Mouse (Mus musculus) gastrocnemius, adult 18-20 months (tissue): Measurements from ENCODE around the gene Arhgef26. TPM values are rescaled to one million over a fixed set of nuclear protein-coding genes. Genes with fewer than 3 reads are reported as not detected.

Experiments
- DNase-seq: peaks from one replicate; pipeline ENCODE4 v3.0.0; 2021; ENCODE audit warnings: low spot score
- long read RNA-seq, 2 experiments: library from polyadenylated mRNA; stranded (forward); transcript quantifications; one replicate each; pipeline ENCODE4 v2.0.0; 2021
- total RNA-seq, 2 experiments: library from RNA; stranded (reverse); gene quantifications; 2 replicates each; pipeline ENCODE4 v1.2.3; 2021

The Arhgef26 gene
- total RNA-seq: under 1 TPM; 0.53 to 0.62 TPM
- long read RNA-seq, experiment 1, full-length matches to known transcripts: 1 of 1 reads
- long read RNA-seq, experiment 1, partial matches to known transcripts: 0 of 1 reads
- long read RNA-seq, experiment 1, other reads (novel, unspliced or antisense): 0 of 1 reads
- long read RNA-seq, experiment 2, full-length matches to known transcripts: 1 of 1 reads
- long read RNA-seq, experiment 2, partial matches to known transcripts: 0 of 1 reads
- long read RNA-seq, experiment 2, other reads (novel, unspliced or antisense): 0 of 1 reads

DNA sequence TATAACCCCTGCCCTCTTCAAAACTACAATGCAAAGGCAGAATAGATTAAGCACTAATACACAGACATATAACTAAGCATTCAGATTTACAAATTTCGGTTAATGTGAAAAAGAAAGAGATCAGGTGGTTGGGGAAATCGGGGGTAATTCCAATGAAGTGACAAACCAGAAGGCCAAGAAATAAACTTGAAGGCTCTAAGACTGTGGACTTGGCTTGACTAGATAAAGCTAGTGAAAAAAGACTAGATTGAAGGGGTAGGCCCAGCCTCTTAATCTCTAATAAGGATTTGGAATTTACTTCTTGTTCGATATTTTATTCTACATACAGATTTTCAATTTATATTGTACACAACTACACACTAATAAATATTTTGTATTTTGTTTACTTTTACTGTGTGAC is at the start of gene Arhgef26:
Gene Arhgef26 (plus strand): TSS at position 301 of the 400 bp plus-strand sequence.
- DNase-seq: no peak

DNA sequence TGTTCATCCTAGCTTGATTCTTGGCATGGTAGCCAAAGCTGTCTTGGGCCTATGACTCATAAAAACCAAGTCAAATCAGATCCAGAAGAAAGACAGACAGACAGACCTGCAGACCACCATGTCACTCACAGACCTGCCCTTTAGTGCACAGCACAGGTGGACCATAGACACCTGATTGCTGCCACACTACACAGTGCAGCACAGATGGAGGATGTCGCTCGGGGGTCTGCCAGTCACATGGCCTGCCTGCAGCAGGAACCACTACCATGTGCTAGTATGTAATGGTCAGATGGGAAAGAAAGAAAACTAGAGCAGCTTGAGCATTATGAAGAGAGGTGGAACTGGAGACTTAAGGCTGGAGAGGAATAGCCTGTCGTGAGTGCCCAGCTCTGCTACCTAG is 27.7 kb upstream of the Arhgef26 start:
- DNase-seq: no peak

GRCm38 (mm10) chr3:62311224-62311623 is 26.9 kb upstream of the Arhgef26 start:
- no peak for DNase-seq

GRCm38 (mm10) chr3:62324708-62325107 is 13.4 kb upstream of the Arhgef26 start:
- DNase-seq: no peak

GRCm38 (mm10) chr3:62327903-62328302 is 10.2 kb upstream of the Arhgef26 start:
- no peak for DNase-seq

- no peak for DNase-seq
Observed at GRCm38 (mm10) chr3:62338461-62338853, 313 bp downstream of the Arhgef26 start.

DNA sequence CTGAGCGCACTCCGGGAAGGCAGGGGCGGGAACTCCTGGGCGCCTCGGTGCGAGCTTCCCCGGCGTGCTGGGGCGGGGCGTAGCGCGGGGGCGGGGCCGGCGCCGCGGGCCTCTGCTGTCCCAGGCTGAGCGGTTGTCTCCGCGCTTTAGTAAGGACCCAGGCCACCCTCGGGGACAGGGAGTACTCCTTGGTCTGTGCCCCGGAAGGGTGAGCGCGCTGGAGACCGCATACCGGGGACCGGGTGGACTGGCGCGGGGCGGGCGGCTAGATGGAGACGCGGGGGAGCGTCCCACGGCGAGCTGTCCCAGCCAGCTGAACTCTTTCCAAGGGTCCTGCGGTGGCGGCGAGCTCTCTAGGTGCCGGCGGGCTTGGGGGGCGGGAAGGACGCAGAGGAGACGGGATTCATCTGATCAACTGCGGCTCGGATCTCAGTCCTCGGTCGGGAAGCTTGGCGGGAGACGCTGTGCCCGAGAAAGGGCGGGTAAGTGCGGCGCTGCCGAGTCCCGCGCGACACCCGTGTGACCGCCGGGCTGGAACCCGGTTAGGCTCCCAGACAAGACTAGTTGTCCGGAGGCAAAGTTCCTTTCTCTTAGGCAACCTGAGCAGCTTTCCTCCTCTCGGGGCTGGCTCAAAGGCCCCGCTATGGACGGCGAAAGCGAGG is 841 bp downstream of the Arhgef26 start:
- peak; percentile 19 for DNase-seq

- DNase-seq: peak; percentile 2
Observed at GRCm38 (mm10) chr3:62339516-62340051, 1.4 kb downstream of the Arhgef26 start.

GRCm38 (mm10) chr3:62340154-62340760 is 2.1 kb downstream of the Arhgef26 start:
- DNase-seq: no peak

- no peak for DNase-seq
Observed at GRCm38 (mm10) chr3:62340861-62341260, 2.7 kb downstream of the Arhgef26 start.

DNA sequence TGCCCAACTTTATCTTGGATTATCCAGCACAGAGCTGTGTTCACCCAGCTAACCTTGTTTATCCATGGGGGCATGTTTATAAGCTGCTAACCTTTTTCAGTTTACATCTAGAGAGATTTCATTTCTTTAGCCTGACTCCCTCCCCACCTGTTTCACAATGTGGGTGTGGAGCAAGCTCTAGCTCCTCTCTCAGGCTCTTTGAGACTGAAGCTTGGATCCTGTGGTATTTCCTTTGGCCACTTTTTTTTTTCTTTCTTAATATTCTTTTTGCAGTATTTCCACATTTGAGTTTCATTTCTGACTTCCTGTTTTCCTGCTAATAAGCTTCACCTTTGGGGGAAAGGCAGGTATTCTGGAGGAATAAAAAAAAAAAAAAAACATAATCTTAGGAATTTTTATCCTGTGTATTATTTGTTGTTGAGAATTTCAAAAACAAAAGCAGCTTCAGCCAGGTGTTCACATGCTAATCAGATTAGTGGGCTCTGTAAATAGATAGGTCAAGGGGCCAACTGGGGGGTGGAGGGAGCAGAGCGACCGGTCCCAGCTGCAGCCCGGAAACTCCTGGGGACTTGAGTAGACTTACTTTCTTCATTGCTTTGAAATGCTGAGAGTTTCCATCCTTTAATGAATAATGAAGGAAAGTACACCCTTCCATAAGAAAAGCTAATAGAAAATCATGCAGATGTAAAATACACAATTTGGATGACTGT is 3.5 kb downstream of the Arhgef26 start:
- no peak for DNase-seq

- DNase-seq: no peak
Observed at GRCm38 (mm10) chr3:62348514-62349217, 10.5 kb downstream of the Arhgef26 start.

- no peak for DNase-seq
Observed at GRCm38 (mm10) chr3:62349218-62349897, 11.2 kb downstream of the Arhgef26 start.

GRCm38 (mm10) chr3:62352071-62352470 is 13.9 kb downstream of the Arhgef26 start:
- DNase-seq: no peak

DNA sequence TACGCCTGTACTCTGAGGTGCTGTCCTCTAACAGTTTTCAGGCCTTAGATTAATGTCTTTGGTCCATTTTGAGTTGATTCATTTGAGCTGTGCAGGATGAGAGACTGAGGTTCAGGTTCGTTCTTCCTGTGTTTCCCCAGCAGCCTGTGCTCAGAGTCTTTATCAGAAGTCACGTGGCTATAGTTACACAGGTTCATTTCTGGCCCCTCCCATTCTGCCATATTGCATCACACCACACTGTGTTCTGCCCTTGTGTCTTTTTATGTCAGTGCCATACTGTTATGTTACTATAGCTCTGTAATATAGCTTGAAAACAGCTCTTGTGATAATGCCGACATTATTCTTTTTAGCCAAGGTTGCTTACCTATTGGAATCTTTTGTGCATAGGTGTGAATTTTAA is 14.7 kb downstream of the Arhgef26 start:
- no peak for DNase-seq

GRCm38 (mm10) chr3:62367882-62368281 is 29.7 kb downstream of the Arhgef26 start:
- DNase-seq: no peak

DNA sequence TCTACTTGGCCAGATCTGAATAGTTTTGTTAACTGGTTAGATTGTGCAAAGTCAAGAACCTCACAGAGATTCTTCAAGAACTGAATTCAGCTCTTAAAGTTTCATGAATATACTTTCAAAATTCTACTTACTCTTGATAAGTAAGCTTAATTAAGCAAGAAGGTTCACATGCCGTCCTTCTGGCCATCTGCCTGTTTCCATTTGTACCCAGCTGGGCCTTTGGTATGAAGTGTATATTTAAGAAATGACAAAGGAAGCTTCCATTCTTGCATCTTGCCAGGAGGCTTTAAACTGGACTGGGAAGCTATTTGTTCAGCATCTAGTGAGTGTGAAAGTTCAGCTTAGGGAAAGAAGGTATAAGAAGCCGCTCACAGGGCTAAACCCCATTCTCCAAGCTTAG is 34.7 kb downstream of the Arhgef26 start:
- no peak for DNase-seq

GRCm38 (mm10) chr3:62374346-62374745 is 36.2 kb downstream of the Arhgef26 start:
- DNase-seq: no peak

GRCm38 (mm10) chr3:62374831-62375230 is 36.7 kb downstream of the Arhgef26 start:
- no peak for DNase-seq

DNA sequence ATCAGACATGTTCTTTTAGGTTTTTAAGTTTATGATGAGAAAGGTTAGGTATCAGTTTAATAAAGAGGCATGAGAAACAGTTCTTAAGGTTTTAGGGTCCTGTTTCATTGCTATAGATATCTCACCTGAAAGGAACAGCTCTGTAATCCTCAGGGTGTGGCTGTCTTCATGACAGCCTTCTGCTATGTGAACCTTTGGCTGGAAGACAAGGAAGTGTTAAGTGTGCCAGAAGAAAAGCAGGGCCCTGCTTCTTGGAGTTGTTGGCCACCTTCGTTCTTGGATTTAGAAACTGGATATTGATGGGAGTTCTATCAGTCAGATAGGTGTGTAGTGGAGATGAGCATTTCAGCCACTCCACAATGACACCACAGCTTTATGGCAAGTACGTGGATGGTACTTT is 38.6 kb downstream of the Arhgef26 start:
- no peak for DNase-seq

- DNase-seq: no peak
Observed at GRCm38 (mm10) chr3:62379946-62380345, 41.8 kb downstream of the Arhgef26 start.
